Mouse (Mus musculus) stomach, postnatal 0 days (tissue): ENCODE data around the gene Cda. TPM values are rescaled to one million over a fixed set of nuclear protein-coding genes. Genes with fewer than 3 reads are reported as not detected.

Experiments used
- ATAC-seq: fragments of 200-750 bp; cut with Nextera tagmentation; 2 replicates; pipeline ENCODE4 v1.8.0; 2017; ENCODE audit not compliant: low FRiP score, low TSS enrichment
- DNase-seq: peaks from one replicate; pipeline ENCODE4 v3.0.0-alpha.2; 2016; ENCODE audit warnings: low spot score
- H3K27ac ChIP-seq: fragments of 300-500 bp; sonication (generic); replicated peaks from 2 replicates; pipeline ENCODE4 v1.5.1; 2014; ENCODE audit warnings: mild to moderate bottlenecking, control low read depth
- H3K27me3 ChIP-seq: fragments of 300-500 bp; sonication (generic); 2 replicates; pipeline ENCODE4 v1.6.1; 2014; ENCODE audit warnings: low read length; ENCODE audit not compliant: control insufficient read depth, insufficient read depth
- H3K36me3 ChIP-seq: fragments of 300-500 bp; sonication (generic); 2 replicates; pipeline ENCODE4 v1.6.1; 2014; ENCODE audit warnings: low read length, mixed read lengths; ENCODE audit not compliant: control insufficient read depth, insufficient read depth
- H3K4me1 ChIP-seq: fragments of 300-500 bp; sonication (generic); replicated peaks from 2 replicates; pipeline ENCODE4 v1.6.1; 2014; ENCODE audit warnings: antibody characterized with exemption; ENCODE audit not compliant: control insufficient read depth, insufficient read depth
- H3K4me2 ChIP-seq: fragments of 300-500 bp; sonication (generic); replicated peaks from 2 replicates; pipeline ENCODE4 v1.6.1; 2014; ENCODE audit warnings: low read depth, mild to moderate bottlenecking, control low read depth, moderate library complexity
- H3K4me3 ChIP-seq: fragments of 300-500 bp; sonication (generic); 2 replicates; pipeline ENCODE4 v1.5.1; 2014; ENCODE audit warnings: low read depth, low read length, control low read depth
- H3K9ac ChIP-seq: fragments of 300-500 bp; sonication (generic); 2 replicates; pipeline ENCODE4 v1.6.1; 2014; ENCODE audit warnings: mild to moderate bottlenecking, low read length, control low read depth, mixed read lengths
- H3K9me3 ChIP-seq: fragments of 300-500 bp; sonication (generic); 2 replicates; pipeline ENCODE4 v1.6.1; 2016; ENCODE audit warnings: low read length; ENCODE audit not compliant: control insufficient read depth
- CTCF ChIP-seq: IDR thresholded peaks from 2 replicates; pipeline ENCODE4 v1.5.1; 2016; ENCODE audit warnings: antibody characterized with exemption, low read depth, mild to moderate bottlenecking, moderate library complexity
- EP300 ChIP-seq: optimal IDR thresholded peaks from 2 replicates; pipeline ENCODE3; 2016; ENCODE audit warnings: antibody characterized with exemption
- WGBS: fragments of 180-500 bp; shearing (Covaris S2); extraction: QIAGEN DNeasy Blood & Tissue Kit; methylation state at CpG from one replicate; pipeline ENCODE4 v1.1.7; 2014; 5-methylcytosine and 5-hydroxymethylcytosine counted together
- polyA plus RNA-seq: library from polyadenylated mRNA; unstranded; fragments of >200 nt; fragmentation: Nextera tagmentation; extraction: Ambion mirVana; gene quantifications from 2 replicates; pipeline ENCODE4 v1.2.1, GENCODE M21; 2015

Gene Cda
- polyA plus RNA-seq, 1 experiment from 2014 or later, result 12.5 TPM

DNA sequence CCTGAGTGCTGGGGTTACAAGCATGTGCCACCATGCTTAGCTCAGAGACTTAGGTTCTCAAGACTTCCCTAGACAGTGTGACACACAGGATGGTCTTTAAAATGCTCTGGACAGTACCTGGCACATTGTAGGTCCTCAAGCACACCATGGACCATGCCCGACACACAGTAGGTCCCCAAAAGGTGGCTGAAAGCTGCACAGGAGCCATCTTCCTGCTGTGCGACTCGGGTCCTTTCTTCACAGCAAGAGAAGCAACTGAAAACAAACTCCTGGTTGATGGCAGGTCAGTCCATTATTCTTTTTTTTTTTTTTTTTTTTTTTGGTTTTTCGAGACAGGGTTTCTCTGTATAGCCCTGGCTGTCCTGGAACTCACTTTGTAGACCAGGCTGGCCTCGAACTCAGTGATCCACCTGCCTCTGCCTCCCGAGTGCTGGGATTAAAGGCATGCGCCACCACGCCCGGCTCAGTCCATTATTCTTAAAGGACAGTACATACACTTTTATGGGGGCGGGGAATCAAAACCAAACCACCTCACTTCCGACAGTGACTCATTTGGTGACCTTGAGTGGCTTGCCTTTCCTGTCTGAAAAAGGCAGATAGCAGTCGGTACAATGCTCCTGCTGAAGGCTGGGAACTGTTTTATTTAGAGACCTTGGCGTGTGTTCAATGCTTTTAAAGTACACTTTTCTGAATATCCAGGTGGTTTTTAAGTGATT lies 39.8 kb upstream of the Cda start:
- WGBS, result 46% methylated on average over 12 of the region's 13 CpGs
- Histone ChIP-seq H3K4me1 (no peaks in the 10 kb centered on the region), H3K4me3 (no peak overlapping the region), H3K27ac (no peak overlapping the region), H3K9me3 (no peaks in the 10 kb centered on the region), H3K27me3 (no peaks in the 10 kb centered on the region), H3K36me3 (no peaks in the 10 kb centered on the region), H3K4me2 (no peak overlapping the region), H3K9ac (no peak overlapping the region)
- TF ChIP-seq EP300 (no peak), CTCF (no peak)
- DNase-seq (peak; percentile 63), ATAC-seq (peak; percentile 73)

DNA sequence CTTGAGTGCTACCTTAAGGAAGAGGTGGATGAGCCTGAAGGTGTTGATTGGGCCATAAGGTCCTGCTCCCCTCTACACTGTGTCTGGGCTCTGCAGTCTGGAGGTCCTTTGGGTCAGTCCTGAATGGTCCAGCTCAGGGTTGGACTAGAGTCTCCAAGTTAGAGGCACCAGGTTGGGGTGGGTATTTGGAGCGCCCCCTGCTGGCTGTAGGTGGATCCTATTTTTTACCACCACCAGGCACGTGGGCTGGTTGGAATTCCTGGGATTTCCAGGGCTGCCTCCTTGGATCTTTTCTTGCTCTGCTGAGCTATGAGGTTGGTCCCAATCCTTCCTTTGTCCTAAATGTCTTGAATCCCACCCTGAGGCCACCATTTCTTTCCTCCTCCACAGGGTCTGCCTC lies 37.0 kb upstream of the Cda start:
- Histone ChIP-seq H3K36me3 (no peaks in the 10 kb centered on the region), H3K9me3 (no peaks in the 10 kb centered on the region), H3K4me3 (no peak overlapping the region), H3K4me1 (no peaks in the 10 kb centered on the region), H3K27me3 (no peaks in the 10 kb centered on the region), H3K9ac (no peak overlapping the region), H3K27ac (no peak overlapping the region), H3K4me2 (no peak overlapping the region)
- no peak for TF ChIP-seq EP300
- peak; percentile 71 for TF ChIP-seq CTCF
- WGBS, result 7% methylated on average over 2 of the region's 2 CpGs
- DNase-seq, result peak; percentile 54
- no peak for ATAC-seq

DNA sequence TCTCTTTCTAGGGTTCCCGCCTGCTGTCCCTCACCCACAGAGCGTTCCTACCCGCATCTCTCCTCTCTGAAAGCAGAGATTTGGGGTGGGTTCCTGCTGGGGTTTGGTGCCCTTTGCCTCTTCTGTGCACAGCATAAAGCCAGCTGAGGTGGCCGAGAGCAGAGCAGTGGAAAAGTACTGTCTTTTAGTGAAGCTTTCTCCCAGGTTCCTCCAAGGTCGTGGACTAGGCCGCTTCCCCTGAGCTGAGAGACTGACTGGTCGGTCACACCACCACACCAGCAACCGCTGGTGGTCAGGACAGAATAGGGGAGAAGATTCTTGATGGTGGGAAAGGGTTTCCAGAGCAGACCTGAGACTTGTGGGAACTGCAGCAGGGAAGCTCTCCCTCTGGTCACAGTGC lies 28.9 kb upstream of the Cda start:
- Histone ChIP-seq H3K4me1 (peaks cover 2% of the 10 kb centered on the region; the same call in 1 of the 2 replicates), H3K4me3 (peak overlapping the region; percentile 29; the same call in 1 of the 2 replicates), H3K36me3 (no peaks in the 10 kb centered on the region), H3K9me3 (no peaks in the 10 kb centered on the region), H3K9ac (no peak overlapping the region), H3K27ac (no peak overlapping the region), H3K27me3 (peaks cover 32% of the 10 kb centered on the region), H3K4me2 (peak overlapping the region; percentile 45; the same call in 1 of the 2 replicates)
- 18% methylated on average over 8 of the region's 8 CpGs for WGBS
- no peak for DNase-seq
- TF ChIP-seq EP300 (no peak), CTCF (no peak)
- ATAC-seq, result no peak

DNA sequence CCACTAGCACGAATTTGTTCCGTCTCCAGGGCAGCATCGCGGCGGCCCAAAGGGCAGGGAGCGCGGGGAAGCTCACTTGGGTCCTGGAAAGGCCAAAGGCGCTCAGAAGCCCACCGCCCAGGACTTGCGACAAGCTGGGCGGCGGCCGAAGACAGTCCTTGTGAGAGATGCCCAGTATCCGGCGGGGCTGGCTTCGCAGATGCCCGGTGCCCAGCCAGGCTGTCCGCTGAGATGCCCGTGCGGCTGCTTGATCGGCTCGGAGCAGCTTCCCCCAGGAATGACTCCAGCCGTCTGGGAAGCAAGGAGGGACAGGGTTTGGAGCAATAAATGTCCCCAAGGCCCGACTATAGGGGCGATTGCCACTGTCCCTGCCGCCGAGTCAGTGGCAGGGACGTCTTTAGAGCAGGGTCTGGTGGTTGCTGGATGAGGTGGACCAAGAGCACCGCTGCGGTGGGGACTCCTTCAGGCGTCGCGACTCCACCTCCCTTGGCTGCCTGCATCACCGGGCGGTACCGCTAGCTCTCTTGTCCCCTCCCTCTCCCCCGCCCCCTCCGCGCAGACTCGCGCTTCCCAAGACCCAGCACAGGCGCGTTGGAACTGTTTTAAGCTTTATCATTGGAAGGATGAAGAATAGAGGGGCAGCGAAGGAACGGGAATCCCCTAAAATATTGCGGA lies 28.3 kb upstream of the Cda start, which contains the start of gene Fam43b:
Gene Fam43b (minus strand): TSS at position 558 of the 675 bp plus-strand sequence.
- H3K4me1 ChIP-seq, result peaks cover 2% of the 10 kb centered on the region; the same call in 1 of the 2 replicates
- ATAC-seq (no peak), DNase-seq (peak; percentile 51)
- H3K27ac ChIP-seq, result no peak within 1 kb of the TSS
- TF ChIP-seq CTCF (no peak), EP300 (no peak)
- H3K4me2 ChIP-seq, result peak within 1 kb of the TSS; percentile 45
- H3K4me3 ChIP-seq, result peak within 1 kb of the TSS; percentile 29
- no peak within 1 kb of the TSS for H3K9ac ChIP-seq
- whole genome bisulfite sequencing, result under 1% methylated on average over 39 of the region's 46 CpGs
- no peaks in the 10 kb centered on the region for H3K36me3 ChIP-seq
- H3K9me3 ChIP-seq, result no peaks in the 10 kb centered on the region
- H3K27me3 ChIP-seq, result peaks cover 32% of the 10 kb centered on the region

DNA sequence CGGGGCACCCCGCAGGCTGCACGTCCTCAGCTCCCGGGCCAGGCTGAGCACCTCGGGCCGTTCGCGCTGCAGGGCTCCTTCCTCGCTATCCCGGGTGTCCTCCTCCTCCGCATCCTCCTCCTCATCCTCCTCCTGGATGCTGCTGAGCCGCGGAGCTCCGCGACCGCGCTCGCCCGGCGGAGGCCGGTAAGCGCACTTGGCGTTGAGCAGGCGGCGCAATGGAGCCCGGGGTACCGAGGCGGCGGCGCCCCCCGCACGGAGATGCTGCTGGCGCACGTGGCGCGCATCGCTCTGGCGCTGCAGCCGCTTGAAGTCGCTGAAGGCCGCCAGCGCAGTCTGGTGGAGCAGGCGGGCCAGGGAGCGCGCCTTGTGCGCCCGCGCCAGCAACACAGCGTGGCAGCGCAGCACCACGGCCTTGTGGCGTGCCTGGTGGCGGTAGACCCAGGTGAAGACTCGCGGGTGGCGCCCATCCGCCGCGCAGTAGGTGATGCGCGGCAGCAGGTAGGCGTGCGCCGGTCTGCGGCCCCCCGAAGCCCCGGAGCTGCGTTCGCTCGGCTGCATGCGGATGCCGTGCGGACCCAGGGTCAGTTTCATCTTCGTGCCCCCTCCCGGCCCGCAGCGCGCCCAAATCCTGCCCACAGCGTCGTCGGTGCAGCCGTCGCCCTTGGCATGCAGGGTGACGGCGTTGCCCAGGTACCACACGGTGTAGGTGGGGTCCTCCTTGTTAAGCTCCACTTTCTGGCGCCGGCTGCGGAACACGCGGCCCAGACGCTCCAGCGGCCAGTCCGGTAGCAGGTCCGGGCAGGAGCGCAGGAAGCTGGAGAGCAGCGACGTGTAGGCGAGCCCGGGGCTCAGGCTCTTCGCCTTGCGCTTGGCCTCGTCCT lies 27.5 kb upstream of the Cda start:
- H3K9me3 ChIP-seq, result no peaks in the 10 kb centered on the region
- H3K4me1 ChIP-seq, result peaks cover 2% of the 10 kb centered on the region; the same call in 1 of the 2 replicates
- under 1% methylated on average over 99 of the region's 103 CpGs for WGBS
- H3K4me3 ChIP-seq, result peak overlapping the region; percentile 29
- H3K36me3 ChIP-seq, result no peaks in the 10 kb centered on the region
- peak overlapping the region; percentile 45 for H3K4me2 ChIP-seq
- peaks cover 32% of the 10 kb centered on the region for H3K27me3 ChIP-seq
- DNase-seq (no peak), ATAC-seq (no peak)
- no peak overlapping the region for H3K9ac ChIP-seq
- TF ChIP-seq CTCF, result no peak
- TF ChIP-seq EP300, result no peak
- no peak overlapping the region for H3K27ac ChIP-seq
